Mouse (Mus musculus) lung, postnatal 10 days (tissue): ENCODE data around the gene Lin7a.

Experiments
- DNase-seq: peaks from one replicate; pipeline ENCODE4 v3.0.0; 2021

The Lin7a gene

DNA sequence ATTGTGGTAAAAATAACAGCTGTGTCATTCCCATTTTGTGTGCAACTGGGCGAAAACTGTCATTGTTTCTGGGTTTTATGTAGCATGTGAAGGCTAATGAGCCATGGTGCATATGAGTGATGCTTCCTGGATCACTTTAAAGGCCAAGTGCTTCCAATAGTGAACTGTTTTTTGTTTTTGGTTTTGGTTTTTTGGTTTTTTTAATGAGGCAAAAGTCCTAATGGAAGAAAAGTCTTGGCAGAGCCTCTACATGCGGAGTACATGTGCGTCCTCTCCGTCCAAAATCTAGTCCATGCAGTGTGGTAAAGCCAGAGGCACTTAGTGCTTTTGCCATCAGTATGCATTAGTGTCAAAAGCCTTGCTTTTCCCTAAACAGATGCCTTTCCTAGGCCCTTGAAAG is 69.7 kb downstream of the Lin7a start:
- DNase-seq, result no peak

GRCm38 (mm10) chr10:107344200-107344599 is 72.7 kb downstream of the Lin7a start:
- no peak for DNase-seq

DNA sequence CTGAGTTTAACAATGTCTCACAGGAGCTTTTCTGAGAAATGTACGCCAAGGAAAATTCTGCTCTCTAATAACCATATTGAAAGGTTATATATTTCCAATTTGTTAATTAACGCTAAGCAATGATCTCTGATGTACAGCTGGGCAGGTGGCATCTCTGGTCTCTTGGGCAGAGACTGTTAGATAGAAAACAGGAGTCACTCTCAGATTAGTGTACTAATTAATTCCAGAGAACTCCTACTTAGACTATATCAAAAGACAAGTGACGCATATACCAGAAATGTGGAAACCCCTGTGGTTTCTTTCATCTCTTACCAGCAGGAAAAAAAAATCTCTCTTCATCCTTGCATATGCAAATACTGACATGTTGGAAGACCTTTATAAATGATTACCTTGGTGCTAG is 76.4 kb downstream of the Lin7a start:
- no peak for DNase-seq

- DNase-seq, result no peak
Measured at GRCm38 (mm10) chr10:107351696-107352485, 80.4 kb downstream of the Lin7a start.

DNA sequence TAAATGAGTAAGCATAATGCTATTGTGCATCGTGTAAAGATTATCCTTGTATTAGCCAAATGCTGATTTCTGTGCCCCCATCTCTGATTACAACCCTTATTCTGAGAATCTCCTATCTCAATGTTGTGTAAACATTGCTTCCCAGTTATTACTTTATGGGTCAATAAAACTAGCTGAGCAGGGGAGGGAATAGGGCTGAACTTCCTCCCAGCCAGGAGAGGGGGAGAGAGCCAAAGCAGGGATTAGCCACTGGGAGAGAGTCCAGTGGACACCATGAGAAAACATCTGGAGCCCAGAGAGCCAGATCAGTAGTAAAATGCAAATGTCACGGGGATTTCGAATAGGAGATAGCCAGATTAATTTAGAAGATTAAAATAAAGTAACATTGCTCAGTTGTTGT is 82.0 kb downstream of the Lin7a start:
- DNase-seq, result no peak

DNA sequence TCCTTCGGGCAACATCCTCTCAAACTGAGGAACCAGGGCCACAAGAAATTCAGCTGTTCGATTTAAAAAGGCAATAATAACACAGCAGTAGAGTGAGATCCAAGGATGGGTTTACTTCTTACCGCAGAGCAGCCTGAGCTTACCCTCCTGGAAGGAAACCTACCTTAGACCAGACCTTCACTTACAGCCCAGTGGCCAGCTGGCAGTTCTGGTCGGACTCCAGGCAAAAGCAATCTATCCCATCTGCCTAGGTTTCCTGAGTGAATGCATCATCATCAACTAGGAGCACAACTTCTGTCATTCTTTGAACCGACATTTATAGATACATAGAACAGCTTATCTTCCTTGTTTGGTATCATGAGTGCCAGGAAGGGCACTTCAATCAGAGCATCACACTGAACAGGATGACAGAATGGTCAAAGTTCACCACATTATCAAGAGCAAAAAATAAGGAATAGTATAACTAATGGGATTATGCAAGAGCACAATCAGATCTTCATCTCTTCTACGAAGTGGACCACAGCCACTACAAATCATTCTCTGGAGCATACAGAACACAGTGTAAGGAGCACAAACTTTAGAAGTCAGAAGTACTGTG is 87.1 kb downstream of the Lin7a start:
- DNase-seq, result no peak

DNA sequence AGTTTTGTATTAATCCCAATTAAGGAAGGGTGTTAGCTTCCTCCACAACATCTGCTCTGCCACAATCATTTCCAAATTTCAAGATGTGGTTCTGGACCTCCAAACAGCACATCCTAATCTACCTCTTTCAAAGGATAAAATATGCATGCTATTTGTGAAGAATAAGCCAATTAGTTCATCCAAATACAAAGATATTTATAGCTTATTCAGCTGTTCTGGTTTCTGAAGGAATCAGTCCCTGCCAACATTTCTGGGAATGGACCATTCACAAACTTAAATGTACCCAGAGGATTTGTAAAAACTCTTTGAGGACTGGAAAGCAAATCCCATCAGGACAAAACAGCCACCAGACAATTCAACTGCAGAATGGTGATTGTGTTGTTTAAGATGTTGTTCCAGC is 87.8 kb downstream of the Lin7a start:
- no peak for DNase-seq

DNA sequence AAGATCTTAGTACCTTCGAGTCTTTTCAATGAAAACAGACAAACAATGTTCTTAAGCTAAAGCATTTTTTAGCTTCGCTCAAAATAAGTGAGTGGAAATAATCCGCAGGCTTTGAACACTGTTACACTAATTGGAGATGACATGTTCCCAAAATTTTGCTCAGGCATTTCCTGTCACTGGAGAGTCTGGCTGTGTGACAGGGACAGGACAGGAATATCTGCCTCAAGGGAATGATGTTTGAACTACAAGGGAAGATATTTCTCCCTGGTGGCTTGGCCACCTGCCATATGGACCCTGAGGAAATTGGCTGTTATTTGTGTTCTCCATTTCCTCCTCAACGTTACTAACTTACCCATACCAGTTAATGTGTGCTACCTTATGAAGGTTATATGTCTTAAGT is 90.1 kb downstream of the Lin7a start:
- DNase-seq, result peak; percentile 6

DNA sequence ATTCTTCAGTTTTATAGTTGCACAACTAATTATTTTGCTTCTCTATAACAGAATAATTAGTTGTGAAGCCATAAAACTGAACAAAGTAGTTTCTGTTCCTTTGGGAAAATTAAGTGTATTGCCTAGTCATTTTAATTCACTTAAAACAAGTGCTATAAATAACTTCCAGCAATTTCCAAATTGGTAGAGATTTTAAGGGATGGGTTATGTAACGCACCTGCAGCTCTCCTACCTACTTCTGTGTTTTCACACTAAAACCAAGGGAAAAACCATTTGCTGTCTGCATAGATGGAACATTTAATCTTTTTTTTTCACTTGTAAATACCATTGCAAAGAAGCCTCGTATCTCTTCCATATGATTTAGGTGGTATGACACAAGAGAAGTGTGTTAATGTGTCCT is 90.5 kb downstream of the Lin7a start:
- no peak for DNase-seq

DNA sequence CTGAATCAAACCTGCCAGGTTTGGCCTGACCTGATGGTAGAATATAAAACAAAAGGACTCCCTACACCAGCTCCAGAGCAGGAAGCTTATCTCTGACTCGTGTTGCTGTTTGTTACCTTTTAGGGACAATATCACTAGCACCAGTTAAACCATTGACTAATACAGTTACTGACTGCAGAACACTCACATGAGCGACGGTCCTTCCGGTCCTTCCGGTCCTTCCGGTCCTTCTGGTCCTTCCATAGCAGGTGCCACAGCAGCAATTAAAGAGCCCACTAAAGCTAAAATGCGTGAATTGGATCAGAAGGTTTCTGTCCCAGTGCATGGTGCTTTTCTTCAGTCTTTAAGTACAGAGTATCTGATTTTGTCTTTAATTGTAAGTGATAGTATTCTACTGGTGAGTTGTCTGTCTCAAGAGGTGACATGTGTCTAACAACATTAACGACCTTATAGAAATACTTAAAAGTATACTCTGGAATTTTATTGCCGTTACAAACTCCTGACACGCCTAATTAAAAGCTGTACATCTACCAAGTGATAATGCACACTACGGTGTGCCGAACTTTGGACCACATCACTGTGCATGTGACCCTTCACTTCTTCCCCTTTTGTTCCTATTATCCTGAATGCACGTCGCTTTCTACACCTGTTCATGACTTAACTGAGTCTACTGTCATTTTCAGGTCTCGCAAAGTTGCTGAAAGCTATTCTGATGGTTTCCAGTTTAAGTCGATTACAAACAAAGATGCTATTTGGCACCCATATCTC is 91.7 kb downstream of the Lin7a start:
- no peak for DNase-seq

GRCm38 (mm10) chr10:107377218-107377617 is 105.7 kb downstream of the Lin7a start:
- no peak for DNase-seq

- DNase-seq, result no peak
Measured at GRCm38 (mm10) chr10:107381143-107381746, 109.8 kb downstream of the Lin7a start.

DNA sequence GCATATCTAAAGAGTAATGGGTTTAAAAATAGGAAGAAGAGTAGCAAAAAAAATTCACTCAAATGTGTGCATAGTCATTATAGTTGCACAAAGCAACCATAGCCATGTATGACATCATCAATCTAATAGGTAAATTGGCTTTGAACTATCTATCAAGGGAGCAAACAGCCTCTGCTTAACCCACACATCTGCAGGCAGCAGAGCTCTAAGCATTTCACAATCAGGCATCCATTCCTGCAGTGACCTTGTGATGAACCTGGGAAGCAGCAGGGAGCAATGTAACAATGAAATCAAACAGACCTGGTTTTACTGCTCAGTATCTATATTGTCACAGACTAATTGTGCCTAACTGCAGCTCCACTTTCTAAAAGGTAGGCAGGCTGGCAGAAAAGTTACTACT is 112.3 kb downstream of the Lin7a start:
- no peak for DNase-seq

DNA sequence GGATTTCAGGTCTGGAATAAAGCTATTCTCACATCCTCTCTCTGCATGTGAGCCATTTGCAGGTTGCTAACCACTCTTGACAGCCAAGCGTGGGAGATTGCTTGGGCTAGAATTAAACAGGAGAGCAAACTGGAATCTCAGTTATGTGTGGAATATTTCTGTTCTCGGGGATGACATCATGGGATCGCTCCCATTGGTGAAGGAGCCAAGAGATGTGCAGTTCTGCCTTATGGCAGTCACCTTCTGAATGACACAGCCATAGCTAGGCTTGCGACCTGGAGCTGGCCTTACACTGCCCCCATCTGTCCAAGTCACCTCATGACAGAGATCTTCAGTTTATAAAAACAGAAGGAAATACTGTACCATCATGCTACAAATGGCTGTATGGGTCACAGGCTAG is 118.0 kb downstream of the Lin7a start:
- peak; percentile 50 for DNase-seq

GRCm38 (mm10) chr10:107405347-107405746 is 133.9 kb downstream of the Lin7a start:
- DNase-seq, result no peak

DNA sequence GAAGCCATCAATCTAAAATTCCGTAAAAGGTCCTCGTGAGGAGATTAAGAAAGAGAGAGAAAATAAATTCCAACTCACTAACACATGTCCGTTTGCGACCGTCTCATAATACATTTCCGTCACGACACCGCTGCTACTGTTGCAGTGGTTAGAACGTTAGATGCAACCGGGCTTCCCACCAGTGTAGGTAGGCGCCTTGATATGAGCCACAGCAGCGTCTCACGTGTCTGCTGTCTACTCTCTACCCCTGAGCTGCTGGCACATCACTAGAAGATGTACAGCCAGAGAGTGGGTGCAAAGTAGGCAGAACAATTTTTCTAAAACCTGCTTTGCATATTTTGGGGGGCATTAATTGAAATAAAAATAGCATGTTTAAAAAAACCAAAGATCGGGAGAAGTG is 146.8 kb downstream of the Lin7a start:
- DNase-seq, result no peak

DNA sequence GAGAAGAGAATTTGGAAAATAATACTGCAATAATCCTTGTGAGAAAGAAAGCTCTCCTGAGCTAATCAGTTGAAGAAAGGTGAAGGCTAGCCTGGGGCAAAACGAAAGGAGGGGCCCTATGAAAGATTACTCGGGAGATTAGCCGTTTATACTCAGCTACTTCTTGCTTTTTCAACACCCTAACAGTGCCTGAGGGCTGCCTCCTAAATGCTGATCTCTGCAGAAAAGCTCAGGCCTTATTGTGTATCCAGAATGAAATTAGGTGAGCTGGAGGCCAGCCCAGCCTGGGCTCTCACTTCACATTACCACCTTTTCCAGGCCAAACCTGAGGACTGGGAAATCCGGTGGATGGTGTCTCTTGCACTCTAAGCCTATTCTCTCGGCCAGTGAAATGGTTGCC is 165.5 kb downstream of the Lin7a start:
- DNase-seq, result no peak

- DNase-seq, result peak; percentile 56
Measured at GRCm38 (mm10) chr10:107442781-107443180, 171.3 kb downstream of the Lin7a start.

GRCm38 (mm10) chr10:107449496-107450330 is 178.2 kb downstream of the Lin7a start:
- DNase-seq, result no peak

DNA sequence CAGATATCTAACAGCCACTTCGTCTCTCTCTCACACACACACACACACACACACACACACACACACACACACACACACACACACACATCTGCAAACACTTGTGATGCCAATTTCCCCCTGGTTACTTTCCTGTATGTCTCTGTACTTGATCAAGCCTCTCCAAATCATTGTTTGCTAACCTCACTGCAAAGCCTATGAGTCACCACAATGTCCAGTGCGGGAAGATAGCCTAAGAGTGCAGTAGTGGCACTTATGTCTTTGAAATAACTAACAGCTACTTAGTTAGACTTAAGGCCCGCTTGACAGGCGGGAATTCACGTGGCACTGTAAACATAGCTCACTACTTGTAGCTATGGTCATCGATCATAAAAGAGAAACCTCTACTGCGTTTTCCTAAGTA is 196.3 kb downstream of the Lin7a start:
- DNase-seq, result peak; percentile 19
